Mouse (Mus musculus): ENCODE results near the gene Mcl1.

Gene Mcl1

DNA sequence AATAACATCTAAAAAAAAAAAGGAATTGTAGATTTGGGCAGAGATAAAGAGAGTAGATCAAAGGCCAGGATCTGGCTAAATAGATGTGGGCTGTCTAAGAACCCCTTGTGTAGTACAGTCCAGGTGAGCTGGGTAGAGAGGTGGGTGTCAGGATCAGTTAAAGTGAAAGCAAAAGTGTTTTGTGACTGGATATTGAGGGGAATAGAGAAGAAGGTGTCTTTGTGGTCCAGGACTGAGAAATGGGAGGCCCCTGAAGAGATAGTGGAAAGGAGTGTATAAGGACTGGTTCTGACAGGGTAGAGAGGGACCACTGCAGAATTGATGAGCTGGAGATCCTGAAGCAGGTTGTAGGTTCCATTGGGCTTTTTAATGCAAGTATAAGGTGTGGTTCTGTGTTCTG, 51.4 kb downstream of the Mcl1 start:
- no peak for DNase-seq (ENCODE audit: low spot score)

Measured in adipocyte (in vitro differentiated cells).